ENCODE assay signal across 9 mouse cellular contexts in genomic region chr11:117312936-117313335, GRCm38 (mm10).
DNase-seq lines count a peak whose midpoint lies in the region; ATAC-seq and TF ChIP-seq lines count a peak whose summit lies in the region.
"Had no signal": no experiment of that assay in that cellular context is flagged by ENCODE, and none has a peak within 500 bp of the region (broad histone marks: within the 10 kb centered on the region; RNA-seq: fewer than 3 reads in every experiment).

No protein-coding gene starts in this region.

- H3K27me3 ChIP-seq in heart, embryonic 14.5 days (ENCODE audit: control insufficient read depth, insufficient read depth, low read length), result no peaks in the 10 kb centered on the region
- no peaks in the 10 kb centered on the region for H3K27me3 ChIP-seq in midbrain, embryonic 11.5 days (ENCODE audit: control insufficient read depth, insufficient read depth, low read length)

- H3K27ac ChIP-seq in bone marrow macrophage, adult 2 months (ENCODE audit: insufficient read depth, low read depth, low read length), result no peak overlapping the region
- H3K27ac ChIP-seq in heart, embryonic 14.5 days (replicated peaks in 1 of 2; ENCODE audit: control insufficient read depth in 1 of 2, insufficient read depth in 1 of 2, low read depth in 2 of 2, low read length in 2 of 2), result peak overlapping the region; percentile 30 to 82; a peak in 3 of 4 replicates
- 0 out of 2 replicates have a peak overlapping the region, but pooled peaks have one; percentile 30 for H3K27ac ChIP-seq in midbrain, embryonic 11.5 days (ENCODE audit: low read depth, low read length)
- H3K27ac ChIP-seq: macrophage had no signal

- TF ChIP-seq CTCF in bone marrow macrophage, adult 2 months (IDR thresholded peaks at IDR 0.05; ENCODE audit: low read depth, low read length), result peak; percentile 58

- no peaks in the 10 kb centered on the region for H3K9me3 ChIP-seq in heart, embryonic 14.5 days (ENCODE audit: control insufficient read depth, low read length)
- H3K9me3 ChIP-seq in midbrain, embryonic 11.5 days (ENCODE audit: control insufficient read depth, low read length), result no peaks in the 10 kb centered on the region

- DNase-seq in heart, adult 18-20 months, result peak; percentile 75 to 78
- no peak for DNase-seq in heart, adult 9 months (ENCODE audit: low spot score in 2 of 2)
- DNase-seq in kidney, postnatal 36 days, result peak; percentile 55 to 80
- peak; percentile 94 for DNase-seq in midbrain, embryonic 11.5 days (ENCODE audit: low spot score, missing footprints)
- peak; percentile 78 to 81 for DNase-seq in thymus, postnatal 36 days
- no peak for DNase-seq in cerebellum, postnatal 25 days

- TF ChIP-seq POLR2A in bone marrow macrophage, adult 2 months (IDR thresholded peaks at IDR 0.05; ENCODE audit: borderline replicate concordance, low read depth, low read length), result no peak

- H3K9ac ChIP-seq in heart, embryonic 14.5 days (ENCODE audit: low read length), result 0 out of 2 replicates have a peak overlapping the region, but pooled peaks have one; percentile 6
- 0 out of 2 replicates have a peak overlapping the region, but pooled peaks have one; percentile 24 for H3K9ac ChIP-seq in midbrain, embryonic 11.5 days (ENCODE audit: low read length)

- H3K4me2 ChIP-seq in heart, embryonic 14.5 days (ENCODE audit: low read length), result peak overlapping the region; percentile 16; the same call in 1 of the 2 replicates
- H3K4me2 ChIP-seq in midbrain, embryonic 11.5 days, result no peak overlapping the region

- no peak for ATAC-seq in heart, embryonic 14.5 days (ENCODE audit: insufficient number of reproducible peaks, insufficient read depth, low FRiP score, low read depth)
- no peak for ATAC-seq in midbrain, embryonic 11.5 days (ENCODE audit: low FRiP score)

- 48% methylated on average over 8 of the region's 8 CpGs for WGBS in heart, embryonic 14.5 days
- WGBS in midbrain, embryonic 11.5 days, result 46% methylated on average over 8 of the region's 8 CpGs

- H3K36me3 ChIP-seq in heart, embryonic 14.5 days (ENCODE audit: control insufficient read depth, insufficient read depth, low read length), result no peaks in the 10 kb centered on the region
- H3K36me3 ChIP-seq in midbrain, embryonic 11.5 days (ENCODE audit: control insufficient read depth, insufficient read depth, low read length), result no peaks in the 10 kb centered on the region

- peaks cover 30% of the 10 kb centered on the region for H3K4me1 ChIP-seq in bone marrow macrophage, adult 2 months (ENCODE audit: control insufficient read depth, insufficient read depth, low read length)
- H3K4me1 ChIP-seq in heart, embryonic 14.5 days (ENCODE audit: control insufficient read depth in 2 of 2, insufficient read depth in 2 of 2, low read length in 2 of 2), result peaks cover 69 to 91% of the 10 kb centered on the region in 2 experiments
- peaks cover 33% of the 10 kb centered on the region for H3K4me1 ChIP-seq in midbrain, embryonic 11.5 days (ENCODE audit: control insufficient read depth, insufficient read depth, low read length)

- no peak overlapping the region for H3K4me3 ChIP-seq in bone marrow macrophage, adult 2 months (ENCODE audit: insufficient read depth, low read length)
- H3K4me3 ChIP-seq in heart, embryonic 14.5 days (ENCODE audit: control insufficient read depth in 1 of 2, insufficient read depth in 1 of 2, low read depth in 1 of 2, low read length in 2 of 2), result no peak overlapping the region
- no peak overlapping the region for H3K4me3 ChIP-seq in midbrain, embryonic 11.5 days (ENCODE audit: low read depth, low read length)

Comparison
In these comparisons a context has a peak if more than half of its experiments do, and no peak if none do; other contexts are left out.
1. DNase-seq: peak in heart, adult 18-20 months (2 of 2), kidney, postnatal 36 days (2 of 2), midbrain, embryonic 11.5 days (single experiment) and thymus, postnatal 36 days (2 of 2); none in heart, adult 9 months (0 of 2) and cerebellum, postnatal 25 days (0 of 2).